Mouse (Mus musculus) G1E-ER4 (cell line): ENCODE measurements around the gene Trafd1. TPM values are rescaled to one million over a fixed set of nuclear protein-coding genes. Genes with fewer than 3 reads are reported as not detected.

Experiments used
- GATA1 ChIP-seq: IDR thresholded peaks from one replicate; pipeline ENCODE4 v1.8.0; 2012; ENCODE audit warnings: low read length, inconsistent platforms
- polyA plus RNA-seq: library from polyadenylated mRNA; stranded (reverse); fragments of >175 nt; gene quantifications from 2 replicates; pipeline ENCODE4 v1.2.3, GENCODE M21; 2012

Trafd1 gene
- polyA plus RNA-seq, 1 experiment: 14.7 TPM

DNA sequence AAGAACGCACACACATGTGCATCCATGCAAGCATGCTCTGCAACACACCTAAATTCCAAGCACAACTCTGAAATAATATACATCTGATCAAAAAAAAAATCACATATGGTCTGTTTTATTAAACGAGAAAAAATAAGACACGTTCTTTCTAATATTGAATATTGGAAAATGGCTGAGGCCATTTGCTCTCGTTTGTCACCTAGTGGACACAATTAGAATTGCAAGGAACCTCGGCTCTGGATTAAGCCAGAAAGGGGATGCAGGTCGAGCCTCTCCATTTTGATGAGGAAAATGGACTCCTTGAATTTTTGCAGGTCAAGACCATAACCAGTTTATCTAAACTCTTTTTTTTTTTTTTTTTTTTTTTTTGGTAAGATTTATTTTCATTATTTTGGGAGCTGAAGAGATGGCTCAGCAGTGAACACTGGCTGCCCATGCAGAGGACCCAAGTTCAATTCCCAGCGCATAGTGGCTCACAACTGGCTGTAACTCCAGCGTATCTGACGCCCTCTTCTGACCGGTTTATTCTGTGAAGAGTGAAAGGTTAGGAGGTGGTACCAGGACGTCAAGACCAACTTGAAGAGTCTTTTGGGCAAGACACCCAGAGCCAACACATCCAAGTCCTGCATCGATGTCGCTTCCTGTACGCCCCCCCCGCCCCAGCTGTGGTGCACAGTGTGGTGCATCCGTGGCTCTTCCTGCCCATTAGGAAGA is 7.4 kb upstream of the Trafd1 start:
- TF ChIP-seq GATA1: no peak

GRCm38 (mm10) chr5:121389691-121390090 is 4.3 kb upstream of the Trafd1 start:
- no peak for TF ChIP-seq GATA1

DNA sequence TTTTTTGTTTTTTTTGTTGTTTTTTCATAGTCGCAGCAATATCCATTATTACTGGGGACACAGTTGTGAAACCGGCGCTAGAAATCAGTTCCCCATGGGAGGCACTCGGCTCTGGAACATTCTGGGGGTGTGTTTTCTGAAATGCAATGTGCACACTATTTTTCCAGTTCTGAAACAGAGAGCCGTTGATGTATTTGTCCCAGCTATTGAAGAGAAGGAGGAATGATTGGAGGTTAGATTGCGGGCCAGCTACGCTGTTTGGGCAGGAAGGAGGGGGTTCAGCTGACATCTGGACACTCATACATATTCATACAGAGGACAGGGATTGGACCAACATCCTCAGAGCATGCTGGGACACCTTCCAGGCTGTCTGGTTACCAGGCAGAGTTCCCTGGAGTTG is 3.7 kb upstream of the Trafd1 start:
- no peak for TF ChIP-seq GATA1

- no peak for TF ChIP-seq GATA1
These were observed 1.7 kb upstream of the Trafd1 start for GRCm38 (mm10) chr5:121387126-121387525.

DNA sequence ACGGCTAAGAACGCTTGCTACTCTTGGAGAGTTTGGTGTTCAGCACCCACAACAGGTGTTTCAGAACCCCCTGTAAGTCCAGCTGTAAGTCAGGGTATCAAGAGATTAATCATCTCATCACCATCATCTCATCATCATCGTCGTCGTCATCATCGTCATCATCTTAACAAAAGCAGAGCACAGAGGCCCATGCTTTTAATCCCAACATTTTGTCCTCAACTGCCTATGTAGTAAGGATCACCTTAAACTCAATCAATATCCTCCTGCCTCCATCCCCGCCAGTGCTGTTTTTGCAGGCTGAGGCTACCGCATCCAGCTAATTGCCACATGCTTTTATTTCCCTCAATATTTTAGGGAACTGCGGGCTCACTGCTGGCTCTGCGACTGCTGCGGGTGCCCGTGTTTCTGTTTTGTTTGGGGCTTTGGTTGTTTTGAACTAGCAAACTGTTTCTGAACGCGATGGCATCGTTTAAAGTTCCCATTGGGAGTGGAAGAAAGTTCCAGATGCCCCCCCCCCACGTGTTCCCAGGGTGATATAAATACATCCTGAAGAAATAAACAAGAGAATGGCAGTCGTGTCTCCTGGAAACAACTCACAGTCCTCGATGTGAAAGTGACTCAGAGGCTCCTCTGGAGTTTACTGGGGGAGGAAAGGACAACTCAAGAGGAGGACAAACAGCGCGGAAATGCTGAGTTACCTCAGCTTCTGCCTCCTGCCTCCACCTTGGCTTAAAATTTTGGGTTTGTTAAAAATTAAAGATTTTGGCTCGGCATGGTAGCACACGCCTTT is 883 bp upstream of the Trafd1 start:
- no peak for TF ChIP-seq GATA1

DNA sequence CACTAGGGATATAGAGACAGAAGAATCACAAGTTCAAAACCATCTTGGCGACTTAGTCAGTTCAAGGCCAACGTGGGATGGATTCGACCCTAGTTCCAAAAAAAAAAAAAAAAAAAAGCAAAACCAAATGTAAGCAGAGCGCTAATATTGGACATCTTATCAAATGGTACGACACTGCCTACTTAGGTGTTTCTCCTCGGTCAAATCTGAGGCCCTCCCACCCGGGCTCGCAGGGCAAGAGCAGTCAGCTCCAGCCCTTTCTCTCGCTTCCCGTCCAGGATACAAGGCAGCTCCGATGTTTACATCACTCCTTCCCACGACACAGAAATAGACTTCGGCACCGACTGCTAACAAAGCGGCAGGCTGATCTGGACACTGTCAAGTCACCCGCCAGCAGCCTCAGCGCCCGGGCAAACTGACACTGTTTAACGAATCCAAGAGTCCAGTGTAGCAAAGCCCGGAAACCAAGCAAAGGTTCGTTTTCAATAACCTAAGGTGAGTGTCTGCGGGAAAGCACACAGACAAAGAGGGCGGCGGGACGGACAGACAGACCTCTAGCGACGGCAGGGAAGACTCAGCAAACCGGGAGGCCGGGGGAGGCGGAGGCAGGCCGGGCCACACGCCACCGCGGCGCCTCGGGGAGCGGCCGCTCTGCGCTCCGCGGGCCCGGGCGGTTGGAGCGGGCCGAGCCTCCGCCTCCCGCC is 523 bp downstream of the Trafd1 start:
- no peak for TF ChIP-seq GATA1

GRCm38 (mm10) chr5:121383857-121384756 is 1.3 kb downstream of the Trafd1 start:
- TF ChIP-seq GATA1: no peak

GRCm38 (mm10) chr5:121380692-121381091 is 4.7 kb downstream of the Trafd1 start:
- no peak for TF ChIP-seq GATA1

GRCm38 (mm10) chr5:121378678-121379256 is 6.7 kb downstream of the Trafd1 start:
- no peak for TF ChIP-seq GATA1

- TF ChIP-seq GATA1: no peak
These were observed 10.6 kb downstream of the Trafd1 start for GRCm38 (mm10) chr5:121374790-121375189.

GRCm38 (mm10) chr5:121371712-121372111 is 13.7 kb downstream of the Trafd1 start:
- TF ChIP-seq GATA1: no peak

DNA sequence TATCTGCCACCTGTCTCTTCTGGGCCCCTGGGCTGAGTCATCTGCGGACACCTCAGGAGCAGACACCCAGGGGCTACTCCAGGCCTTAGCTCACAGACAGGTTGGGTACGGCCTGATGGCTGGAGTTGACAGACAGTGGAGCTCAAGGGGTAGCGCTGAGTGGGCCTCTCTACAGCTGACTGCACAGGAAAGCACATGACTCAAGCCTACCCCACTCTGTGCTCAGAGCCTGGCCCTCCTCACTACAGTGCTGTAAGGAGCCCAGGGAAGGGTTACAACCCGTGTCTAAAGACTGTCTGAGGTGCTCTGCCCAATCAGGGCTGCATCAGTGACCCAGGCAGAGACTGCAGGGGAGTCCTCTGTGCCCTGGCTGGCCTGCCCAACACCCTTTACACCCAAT is 18.2 kb downstream of the Trafd1 start:
- TF ChIP-seq GATA1: no peak

DNA sequence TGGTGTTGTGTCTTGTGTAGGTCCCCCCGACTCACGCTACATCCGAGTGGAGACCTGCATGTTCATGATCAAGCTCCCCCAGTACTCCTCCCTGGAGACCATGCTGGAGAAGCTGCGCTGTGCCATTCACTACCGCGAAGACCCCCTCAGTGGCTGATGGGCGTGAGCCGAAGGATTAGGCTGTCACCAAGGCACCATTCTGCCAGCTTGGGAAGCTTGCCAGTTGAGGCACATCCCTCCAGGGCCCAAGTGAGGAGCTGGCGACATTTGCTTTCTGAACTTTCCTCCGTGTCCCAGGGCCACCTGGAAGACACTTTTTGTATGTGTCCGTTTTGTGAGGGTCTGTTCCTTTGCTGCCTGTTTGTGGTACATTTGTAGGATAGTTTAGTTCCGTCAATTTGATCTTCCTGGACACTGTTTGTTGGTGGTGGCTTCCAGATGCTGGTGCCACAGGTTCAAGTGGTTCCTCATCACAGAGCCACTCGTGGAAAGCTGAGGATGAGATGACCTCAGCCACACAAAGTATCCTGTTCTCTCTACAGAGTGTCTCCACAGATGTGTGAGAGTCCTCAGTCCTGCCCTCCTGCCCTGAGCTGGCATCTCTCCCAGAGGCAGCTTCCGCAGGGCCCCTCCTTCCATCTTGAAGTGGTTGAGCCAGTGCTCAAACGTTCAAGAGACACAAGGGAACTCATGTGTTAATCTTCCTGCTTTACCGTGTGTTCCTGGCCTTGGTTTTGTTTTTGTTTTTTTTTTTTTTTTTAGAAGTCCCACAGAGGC is 18.8 kb downstream of the Trafd1 start:
- TF ChIP-seq GATA1: no peak

- no peak for TF ChIP-seq GATA1
These were observed 22.0 kb downstream of the Trafd1 start for GRCm38 (mm10) chr5:121363441-121363840.
